Mouse (Mus musculus): ENCODE data around the gene Gm26657.

GRCm38 (mm10) chr4:56716801-56717200 lies 23.1 kb upstream of the Gm26657 start:
- TF ChIP-seq POLR2A (IDR thresholded peaks at IDR 0.05; ENCODE audit: insufficient read depth, low read depth, low read length) (no peak), CTCF (IDR thresholded peaks at IDR 0.05) (no peak)

All from heart, adult 2 months (tissue).